Mouse (Mus musculus) spleen, postnatal 14 days (tissue): Measurements from ENCODE around the gene Skap1.
A peak's percentile ranks its signal among the peaks of the same experiment; 100 is the strongest.

Experiments
- DNase-seq, 2 experiments: peaks; one replicate each; pipeline ENCODE4 v3.0.0; 2021 to 2022; ENCODE audit warnings: low spot score in 2 of 2

Skap1 gene

DNA sequence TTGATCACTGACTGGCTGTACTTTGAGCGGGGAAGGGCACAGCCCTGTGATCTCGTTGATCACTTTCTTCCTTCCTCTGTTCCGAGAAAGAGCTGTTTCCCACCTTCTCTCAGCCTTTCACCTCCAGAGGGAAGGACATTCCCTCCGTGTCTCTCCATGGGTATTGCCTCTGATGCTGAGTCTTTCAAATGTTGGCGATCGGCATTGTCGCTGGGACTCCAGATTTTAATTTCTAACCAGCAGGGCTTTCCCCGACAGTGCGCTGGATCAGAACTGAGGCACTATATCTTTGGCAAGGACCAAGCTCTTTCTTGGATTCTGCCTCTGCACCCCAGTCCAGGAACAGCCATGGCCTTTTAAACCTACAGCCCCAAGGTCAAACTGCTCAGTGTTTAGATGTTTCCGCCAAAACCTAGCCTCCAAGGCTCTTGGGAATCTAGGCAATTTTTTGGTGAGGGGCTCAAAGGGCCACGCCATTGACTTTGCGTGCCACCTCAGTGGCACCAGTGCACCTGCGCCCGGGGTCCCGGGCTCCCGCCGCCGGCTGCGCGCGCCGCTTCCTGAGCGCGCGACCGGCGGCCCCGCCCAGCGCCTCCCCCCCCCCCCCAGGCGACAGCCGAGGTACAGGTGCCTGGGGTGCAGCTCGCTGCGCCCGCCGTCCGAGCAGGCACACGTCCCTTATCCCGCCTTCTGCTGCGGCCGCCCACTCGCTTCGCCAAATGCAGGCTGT is at the start of gene Skap1:
TSS of gene Skap1 (plus strand) at position 608 of the 730 bp plus-strand sequence.
- DNase-seq: no peak

DNA sequence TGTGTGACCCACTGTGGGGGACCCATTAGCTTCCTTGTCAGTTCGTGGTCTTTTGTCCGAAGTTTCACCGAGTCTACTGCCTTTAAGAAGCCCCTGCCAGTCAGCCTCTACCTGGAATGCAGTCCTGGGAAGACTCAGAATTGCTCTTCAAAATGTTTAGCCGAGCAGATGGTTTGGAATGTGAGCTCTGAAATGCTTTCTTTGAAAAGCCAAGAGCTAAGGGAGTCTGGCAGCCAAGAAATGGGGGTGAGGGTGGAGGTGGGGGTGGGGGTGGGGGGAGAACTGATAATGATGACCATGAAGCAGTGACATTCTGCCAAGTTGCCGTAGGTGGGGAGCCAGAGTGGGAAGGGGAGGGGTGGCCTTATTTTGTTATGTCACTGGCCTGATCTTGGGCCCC is 43.3 kb upstream of the Skap1 start:
- no peak for DNase-seq

DNA sequence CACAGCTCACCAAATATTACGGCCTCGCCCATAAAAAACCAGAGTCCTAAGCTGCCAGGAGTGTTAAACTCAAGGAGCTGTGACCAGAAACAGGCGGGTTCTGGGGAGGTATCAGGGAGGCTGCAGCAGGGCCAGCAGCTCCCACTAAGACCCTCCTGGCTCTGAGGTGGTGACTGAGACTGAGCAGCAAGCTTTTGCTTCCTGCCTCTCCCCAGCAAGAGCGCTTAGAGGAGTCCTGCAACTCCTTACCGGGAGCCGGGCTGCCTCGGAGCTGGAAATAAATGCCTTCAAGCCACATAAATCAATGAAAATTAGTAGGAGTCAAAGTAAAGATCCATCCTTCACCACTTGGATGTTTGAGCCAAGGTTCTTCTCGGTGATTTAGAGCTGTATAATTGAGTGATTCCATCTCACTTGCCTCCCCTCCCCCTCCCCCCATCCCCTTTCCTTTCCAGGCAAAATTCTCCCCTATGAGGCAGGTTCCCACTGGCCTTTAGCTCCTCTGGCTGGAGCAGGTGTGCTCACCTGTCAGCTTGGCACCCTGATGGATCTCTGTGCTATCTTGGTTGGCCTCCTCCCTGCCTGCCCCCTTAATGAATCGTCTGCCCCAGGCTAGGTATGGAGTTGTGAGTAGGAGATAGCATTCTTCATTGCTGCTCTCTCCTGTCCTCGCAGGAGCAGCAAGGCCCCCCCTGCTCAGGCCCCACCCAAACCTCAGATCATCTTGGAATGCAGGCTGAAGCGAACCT is 42.7 kb upstream of the Skap1 start:
- no peak for DNase-seq

DNA sequence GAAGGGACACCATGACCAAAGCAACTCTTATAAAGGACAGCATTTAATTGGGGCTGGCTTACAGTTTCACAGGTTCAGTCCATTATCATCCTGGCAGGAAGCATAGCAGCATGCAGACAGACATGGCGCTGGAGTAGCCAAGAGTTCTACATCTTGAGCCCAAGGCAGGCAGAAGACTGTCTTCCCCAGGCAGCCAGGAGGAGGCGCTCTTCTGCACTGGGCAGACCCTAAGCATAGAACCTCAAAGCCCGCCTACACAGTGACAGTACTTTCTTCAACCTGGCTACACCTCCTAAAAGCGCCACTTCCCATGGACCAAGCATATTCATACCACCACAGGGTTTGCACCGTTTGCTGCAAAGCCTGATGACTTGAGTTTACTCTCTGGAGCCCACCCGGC is 39.2 kb upstream of the Skap1 start:
- DNase-seq: no peak

DNA sequence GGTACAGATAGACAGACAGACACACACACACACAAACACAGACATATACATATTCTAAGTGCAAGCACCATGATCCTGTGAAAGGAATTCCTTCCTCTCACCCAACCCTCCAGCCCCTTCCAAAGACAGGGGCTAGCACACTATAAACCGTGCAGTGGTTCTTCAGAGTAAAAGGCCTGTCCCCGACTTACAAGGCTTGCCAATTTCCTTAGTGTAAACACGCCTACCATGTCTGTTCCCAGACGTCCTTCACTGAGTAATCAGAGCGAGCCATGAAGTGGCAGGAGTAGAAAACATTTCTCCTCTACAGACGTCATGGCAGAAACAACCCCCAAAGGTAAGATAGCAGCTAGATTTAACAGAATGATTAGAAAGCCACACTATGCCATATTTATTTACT is 38.2 kb upstream of the Skap1 start:
- no peak for DNase-seq

DNA sequence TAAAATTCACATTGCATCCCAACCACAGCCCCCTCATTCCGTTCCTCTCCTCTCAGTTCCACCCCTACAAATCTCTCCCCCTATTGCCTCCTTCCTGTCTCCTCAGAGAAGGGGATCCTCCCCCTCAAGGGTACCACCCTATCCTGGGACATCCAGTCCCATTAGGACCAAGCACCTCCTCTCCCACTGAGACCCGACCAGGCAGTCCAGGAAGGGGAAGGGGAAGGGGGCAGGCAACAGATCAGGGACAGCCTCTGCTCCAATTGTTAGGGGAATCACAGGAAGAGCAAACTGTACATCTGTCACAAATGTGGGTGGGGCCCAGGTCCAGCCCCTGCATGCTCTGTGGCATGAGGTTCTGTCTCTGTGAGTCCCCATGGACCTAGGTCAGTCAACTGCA is 37.6 kb upstream of the Skap1 start:
- no peak for DNase-seq

DNA sequence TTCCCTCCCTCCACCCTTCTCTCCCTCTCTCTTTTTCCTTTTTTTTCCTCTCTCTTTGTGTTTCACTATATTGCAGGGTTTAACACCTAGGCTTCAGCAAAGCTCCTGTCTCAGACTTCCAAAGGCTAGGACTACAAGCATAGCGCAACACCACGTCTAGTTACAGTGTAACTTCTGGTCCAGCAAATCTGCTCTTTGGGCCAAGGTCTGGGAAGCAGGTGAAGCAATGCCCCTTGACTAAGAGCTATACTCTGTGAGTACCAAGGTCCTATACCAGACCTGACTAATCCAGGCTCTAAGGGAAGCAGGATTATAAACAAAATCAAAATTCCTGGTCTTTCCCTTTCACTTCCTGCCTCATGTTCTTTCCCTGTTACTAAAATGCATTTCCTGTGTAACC is 35.3 kb upstream of the Skap1 start:
- no peak for DNase-seq

DNA sequence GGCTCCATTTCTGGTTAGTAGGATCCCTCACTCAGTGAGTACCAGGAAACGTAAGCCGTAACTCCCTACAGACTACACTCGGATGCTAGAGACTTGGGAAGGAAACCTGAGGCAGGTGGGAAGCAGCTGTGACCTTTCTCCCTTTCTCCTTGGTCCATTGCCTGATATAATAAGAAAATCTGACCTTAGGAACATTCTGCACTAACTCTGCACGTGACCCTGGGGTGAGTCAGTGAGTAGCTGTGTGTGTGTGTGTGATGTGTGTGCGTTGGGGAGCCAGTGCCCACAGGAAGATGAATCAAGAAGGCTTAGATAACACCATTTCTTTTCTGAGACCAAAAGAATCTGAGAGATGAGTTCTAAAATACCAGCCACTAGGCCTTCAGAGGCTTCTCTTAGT is 34.5 kb upstream of the Skap1 start:
- DNase-seq: no peak

DNA sequence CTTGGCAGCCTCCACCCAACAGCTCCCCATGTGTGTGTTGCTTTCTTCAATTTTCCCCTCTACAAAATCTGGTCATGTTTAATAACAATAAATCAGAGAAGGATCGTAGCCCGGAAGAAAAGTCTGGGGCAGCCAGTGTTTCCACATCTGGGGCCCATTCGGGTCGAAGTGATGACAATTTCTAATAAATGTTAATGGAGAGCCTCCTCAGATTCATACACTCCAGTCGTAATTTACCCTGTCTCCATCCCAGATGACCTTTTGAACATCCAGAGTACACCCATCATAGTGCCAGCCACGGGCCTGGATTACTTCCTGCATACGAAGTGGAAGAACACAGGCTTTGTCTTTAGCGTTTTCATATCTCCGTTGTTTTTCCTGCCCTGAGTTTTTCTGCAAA is 32.5 kb upstream of the Skap1 start:
- DNase-seq: no peak

DNA sequence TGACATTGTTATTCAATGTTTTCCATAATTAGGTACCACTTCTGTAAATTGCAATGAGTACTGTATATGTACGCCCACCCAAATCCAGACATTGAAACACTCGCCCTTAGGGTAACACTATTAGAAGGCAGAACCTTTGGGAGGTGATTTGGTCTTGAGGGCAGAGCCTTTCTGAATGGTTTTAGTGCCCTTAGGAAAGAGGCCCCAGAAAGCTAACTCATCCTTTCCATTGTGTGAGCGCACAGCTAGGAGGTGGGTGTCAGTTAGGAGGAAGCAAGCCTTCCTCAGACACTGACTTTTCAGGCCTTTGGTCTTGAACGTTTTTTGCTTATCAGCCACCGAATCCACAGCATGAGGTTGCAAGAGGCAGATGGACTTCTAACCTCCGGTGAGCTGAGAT is 29.5 kb upstream of the Skap1 start:
- no peak for DNase-seq

DNA sequence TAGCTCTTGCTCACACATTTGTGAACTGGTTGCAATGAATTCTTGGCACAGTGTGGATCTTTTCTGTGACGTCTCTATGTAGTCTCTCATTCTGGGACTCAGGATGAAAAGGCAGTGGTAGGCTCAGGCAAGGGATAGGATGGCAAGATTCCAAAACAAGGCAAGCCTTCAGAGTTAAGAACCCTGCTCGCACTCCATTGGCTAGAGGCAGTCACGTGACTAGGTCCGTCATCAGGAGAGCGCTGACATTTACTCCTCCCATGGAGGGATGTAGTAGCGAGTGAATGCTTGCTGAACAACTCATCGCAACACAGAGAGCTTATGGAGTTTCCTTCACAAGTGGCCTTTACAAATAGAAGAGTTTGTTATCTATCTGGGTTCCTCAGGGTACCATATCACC is 27.9 kb upstream of the Skap1 start:
- no peak for DNase-seq

DNA sequence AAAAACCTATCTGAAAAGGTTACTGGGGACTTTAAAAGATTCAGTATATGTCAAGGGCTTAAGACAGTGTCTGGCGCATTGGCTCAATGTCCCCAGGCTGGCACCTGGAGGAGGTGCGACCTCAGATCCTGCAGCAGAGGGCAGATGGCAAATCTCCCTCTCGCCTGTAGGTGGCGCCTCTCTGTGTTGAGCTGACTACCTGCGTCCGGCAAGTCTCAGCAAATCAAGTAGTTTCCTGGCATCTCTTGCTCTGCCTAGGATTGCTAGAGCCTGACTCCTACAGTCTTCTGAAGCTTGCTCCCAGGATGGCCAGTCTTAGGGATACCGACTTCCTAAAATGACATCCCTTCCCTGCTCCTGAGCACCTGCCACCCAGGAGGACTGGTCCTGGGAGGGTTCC is 25.6 kb upstream of the Skap1 start:
- peak; percentile 27 to 50 for DNase-seq

DNA sequence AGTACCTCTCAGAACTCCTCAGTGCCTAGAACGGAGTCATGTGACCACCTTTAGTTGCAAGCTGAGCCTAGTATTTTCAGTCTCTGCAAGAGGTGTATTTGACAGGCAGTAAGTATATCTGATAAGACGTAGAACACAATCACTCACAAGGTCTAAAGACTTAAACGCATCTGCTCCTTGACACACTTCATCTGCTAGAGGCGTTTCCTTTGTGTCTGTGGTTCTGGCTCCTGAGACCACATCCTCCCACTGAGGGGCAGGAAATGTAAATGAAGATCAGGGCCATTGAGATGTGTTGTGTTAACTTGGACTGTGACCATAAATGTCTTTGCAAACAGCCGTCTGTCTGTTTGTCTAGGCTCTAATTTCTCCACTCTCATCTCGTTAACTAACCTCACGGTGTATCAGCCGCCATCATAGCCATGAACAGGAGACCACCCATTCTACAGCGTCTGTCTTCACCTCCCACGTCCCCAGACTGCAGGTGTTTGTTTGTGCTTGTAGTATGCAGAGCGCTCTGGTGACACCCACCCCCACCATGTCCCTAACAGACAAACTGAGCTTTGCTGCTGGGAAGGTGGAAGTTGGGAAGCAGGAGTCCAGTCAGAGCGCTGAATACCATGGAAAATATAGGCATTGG is 22.7 kb upstream of the Skap1 start:
- DNase-seq: peak in 1 of 2 experiments; percentile 6

DNA sequence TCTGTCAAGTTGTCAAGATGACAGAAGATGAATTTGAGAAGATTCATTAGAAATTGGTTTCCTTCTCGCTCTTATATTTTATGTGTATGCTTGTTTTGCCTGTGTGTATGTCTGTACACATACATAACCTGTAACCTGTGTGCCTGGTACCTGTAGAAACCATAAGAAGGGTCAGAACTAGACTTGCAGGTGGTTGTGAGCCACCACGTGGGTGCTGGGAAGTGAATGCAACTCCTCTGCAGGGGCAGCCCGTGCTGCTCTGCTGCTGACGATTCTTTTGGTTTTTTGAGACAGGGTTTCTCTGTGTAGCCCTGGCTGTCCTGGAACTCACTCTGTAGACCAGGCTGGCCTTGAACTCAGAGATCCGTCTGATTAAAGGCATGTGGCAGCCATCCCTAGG is 21.9 kb upstream of the Skap1 start:
- no peak for DNase-seq

DNA sequence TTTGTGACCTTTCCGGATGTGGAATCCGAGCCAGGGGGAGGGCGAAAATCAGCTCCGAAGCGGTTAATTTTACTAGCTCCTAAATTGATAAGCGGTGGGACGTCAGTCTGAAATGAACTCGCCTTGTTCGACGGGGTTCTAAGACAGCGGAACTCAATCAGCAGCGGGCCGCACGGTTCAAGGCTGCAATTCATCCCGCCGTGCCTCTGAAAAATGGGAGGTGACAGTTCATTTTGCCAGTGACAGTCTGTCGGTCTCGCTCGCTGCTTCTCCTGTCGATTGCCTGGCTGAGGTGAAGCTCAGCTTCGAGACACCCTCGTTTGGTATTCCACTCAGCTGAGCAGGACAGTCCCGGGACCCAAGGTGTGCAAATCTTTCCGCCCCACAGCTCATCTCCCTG is 16.5 kb upstream of the Skap1 start:
- DNase-seq: no peak

DNA sequence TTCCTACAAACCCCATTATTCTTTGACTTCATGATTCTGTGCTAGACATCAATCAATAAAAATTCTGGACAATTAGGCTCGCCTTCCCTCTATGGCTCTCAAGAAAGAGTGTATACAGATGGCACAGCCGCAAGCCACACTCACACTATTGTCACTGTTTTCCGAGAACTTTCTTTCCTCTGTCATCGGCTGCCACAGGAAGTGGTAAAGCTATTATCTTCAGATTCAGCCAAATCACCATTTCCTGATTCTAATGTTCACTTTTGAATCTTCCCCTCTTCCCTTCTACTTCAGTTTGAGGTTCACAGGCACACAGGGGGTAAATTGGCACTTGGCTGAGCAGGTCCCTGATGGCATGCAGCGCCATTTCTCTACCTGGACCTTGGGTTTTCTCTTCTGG is 9.3 kb upstream of the Skap1 start:
- no peak for DNase-seq

DNA sequence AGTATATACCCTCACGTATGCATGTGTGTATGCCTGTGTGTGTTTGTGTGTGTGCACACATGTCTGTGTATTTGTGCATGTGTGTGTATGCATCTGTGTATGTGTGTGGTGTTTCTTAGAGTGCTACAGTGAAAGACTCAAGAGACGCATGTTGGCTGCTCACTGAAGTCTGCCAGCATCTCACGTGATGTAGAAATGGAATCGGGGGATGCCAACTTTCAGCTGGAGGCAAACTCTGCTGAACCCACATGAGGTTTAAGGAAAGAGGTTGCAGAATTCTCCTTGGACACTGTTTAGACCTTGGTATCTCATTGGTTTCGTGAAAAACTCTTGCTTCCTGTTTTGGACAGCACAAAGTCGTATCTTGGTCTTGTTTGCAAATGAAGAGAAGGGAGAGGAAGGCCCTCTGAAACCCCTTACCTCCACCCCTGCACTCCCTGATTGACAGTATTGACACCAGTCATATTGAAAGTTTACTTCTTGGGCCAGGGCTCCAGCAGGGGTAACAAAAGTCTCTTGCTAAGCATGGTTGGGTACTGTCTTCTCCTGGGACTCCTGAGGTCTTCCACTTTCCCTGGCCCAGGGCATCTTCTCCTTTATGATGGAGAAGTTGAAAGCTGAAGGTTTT is 8.6 kb upstream of the Skap1 start:
- no peak for DNase-seq

DNA sequence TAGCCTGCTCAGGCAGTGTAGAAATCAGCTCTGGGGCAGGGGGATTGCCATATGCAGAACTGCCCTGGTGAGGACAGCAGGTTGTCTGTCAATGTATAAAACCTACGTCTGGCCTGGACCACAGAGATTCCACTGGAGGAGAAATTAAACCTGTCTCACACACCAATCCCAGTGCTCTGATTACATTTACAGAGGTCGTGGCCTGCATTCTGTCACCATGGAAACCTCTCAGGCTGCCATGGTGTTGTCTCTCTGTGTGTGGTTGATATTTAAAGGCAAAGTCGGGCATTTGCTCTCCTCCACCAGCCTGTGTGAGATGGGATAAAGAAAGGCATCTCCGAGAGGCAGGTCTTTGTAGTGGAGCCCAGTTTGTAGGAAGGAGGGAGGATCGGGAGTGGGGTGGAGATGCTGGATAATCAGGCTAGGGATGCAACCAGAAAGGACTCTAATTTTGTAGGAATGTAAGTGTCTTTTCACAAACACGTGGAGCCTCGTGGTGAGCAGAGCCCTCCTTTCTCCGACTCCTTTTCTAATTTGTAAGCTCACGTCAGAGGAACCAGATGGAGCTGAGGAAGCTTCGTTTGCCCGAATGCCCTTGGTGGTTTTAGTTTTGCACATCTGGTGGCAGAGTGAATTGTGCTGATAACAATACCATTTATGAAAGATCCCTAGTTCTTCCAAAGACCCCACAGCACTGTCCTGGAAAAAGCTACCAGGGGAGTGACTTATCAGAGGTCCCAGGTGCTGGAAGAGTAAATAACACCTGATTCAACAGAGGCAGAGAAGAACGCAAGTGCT is 7.7 kb upstream of the Skap1 start:
- no peak for DNase-seq

DNA sequence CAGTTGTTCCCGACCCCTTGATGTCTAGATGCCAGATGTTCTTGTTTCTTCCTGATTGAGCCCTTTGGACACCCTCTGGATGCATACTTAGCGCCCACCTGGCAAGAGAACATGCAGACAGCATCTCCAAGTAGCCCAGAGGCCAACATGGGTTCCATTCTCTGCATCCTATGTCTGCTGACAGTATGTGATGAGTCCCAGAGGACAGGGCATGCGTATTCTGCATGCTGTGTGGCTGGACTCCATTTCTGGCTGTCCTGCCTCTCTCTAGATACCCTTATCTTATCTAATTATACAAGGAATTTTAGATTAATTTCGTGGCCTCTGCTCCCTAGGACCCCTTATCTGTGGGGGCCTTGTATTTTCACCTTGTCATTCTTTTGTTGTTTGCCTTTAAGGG is 2.6 kb upstream of the Skap1 start:
- DNase-seq: no peak

DNA sequence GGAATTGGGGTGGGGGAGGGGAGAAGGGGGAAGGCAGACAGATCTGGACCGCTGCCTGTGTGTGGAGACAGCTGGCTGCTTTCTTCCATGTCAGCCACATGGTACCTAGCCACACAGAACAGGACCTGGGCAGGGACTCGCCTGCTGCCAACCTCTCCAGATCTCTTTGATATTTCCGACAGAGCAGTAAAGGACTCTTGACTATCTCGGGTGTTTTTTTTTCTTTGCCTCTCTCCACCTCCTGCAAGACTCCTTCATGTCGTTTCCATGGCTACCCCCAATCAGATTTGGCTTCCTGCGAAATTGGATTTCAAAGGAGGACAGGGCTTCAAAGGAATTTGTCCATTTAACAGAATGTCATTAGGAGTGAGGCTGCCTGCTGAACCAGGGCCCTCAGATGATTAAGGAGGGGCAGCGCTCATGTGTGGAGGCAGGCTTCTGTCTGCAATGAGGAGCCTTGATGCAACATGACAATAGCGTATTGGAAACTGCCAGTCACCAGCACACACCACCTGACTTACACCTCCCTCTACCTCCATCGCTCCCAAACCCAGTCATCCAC is 2.1 kb upstream of the Skap1 start:
- DNase-seq: no peak

DNA sequence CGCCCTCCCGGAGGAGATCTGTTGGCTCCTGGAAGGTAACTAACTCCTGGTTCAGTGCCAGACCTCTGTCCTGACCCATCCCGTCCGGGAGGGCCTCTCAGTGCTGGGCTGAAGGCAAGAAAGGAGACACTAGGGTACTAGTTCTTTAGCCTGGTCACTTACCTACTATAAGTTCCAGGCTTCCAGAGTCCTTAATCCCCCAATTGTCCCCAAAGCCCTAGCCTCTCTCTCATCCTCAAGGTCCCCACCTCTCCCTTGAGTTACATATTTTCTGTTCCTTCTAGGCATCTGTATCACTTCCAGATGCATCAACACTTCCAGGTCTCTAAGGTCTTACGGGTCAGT is 295 bp downstream of the Skap1 start:
- no peak for DNase-seq
